Mouse (Mus musculus) embryonic facial prominence, embryonic 13.5 days (tissue): Measurements from ENCODE around the gene Elf1. TPM values are rescaled to one million over a fixed set of nuclear protein-coding genes. Genes with fewer than 3 reads are reported as not detected.
"Not testable (repeated sequence)": the region's sequence is repeated elsewhere in the genome, so short reads cannot be mapped to it uniquely, and the experiment has no call there.

Source experiments
- ATAC-seq: fragments of 200-750 bp; cut with Nextera tagmentation; 2 replicates; pipeline ENCODE4 v1.8.0; 2017; ENCODE audit warnings: low read depth; ENCODE audit not compliant: insufficient number of reproducible peaks, insufficient read depth, low FRiP score, low TSS enrichment
- H3K27ac ChIP-seq: fragments of 300-500 bp; sonication (generic); 2 replicates; pipeline ENCODE4 v1.5.1; 2015; ENCODE audit warnings: moderate library complexity, mild to moderate bottlenecking, inconsistent platforms
- H3K27me3 ChIP-seq: fragments of 300-500 bp; sonication (generic); 2 replicates; pipeline ENCODE4 v1.6.1; 2015; ENCODE audit warnings: mild to moderate bottlenecking, inconsistent platforms
- H3K36me3 ChIP-seq: fragments of 300-500 bp; sonication (generic); 2 replicates; pipeline ENCODE4 v1.6.1; 2015; ENCODE audit warnings: mild to moderate bottlenecking, inconsistent platforms
- H3K4me1 ChIP-seq: fragments of 300-500 bp; sonication (generic); 2 replicates; pipeline ENCODE4 v1.6.1; 2015; ENCODE audit warnings: inconsistent platforms
- H3K4me2 ChIP-seq: fragments of 300-500 bp; sonication (generic); 2 replicates; pipeline ENCODE4 v1.6.1; 2015; ENCODE audit warnings: moderate library complexity, mild to moderate bottlenecking, inconsistent platforms
- H3K4me3 ChIP-seq: fragments of 300-500 bp; sonication (generic); 2 replicates; pipeline ENCODE4 v1.5.1; 2015; ENCODE audit warnings: mild to moderate bottlenecking, inconsistent platforms
- H3K9ac ChIP-seq: fragments of 300-500 bp; sonication (generic); 2 replicates; pipeline ENCODE4 v1.6.1; 2015; ENCODE audit warnings: mild to moderate bottlenecking, inconsistent platforms
- H3K9me3 ChIP-seq: fragments of 300-500 bp; sonication (generic); 2 replicates; pipeline ENCODE4 v1.6.1; 2016; ENCODE audit warnings: inconsistent platforms
- WGBS: fragments of 180-500 bp; shearing (Covaris S2); methylation state at CpG from one replicate; pipeline ENCODE4 v1.1.7; 2015; ENCODE audit warnings: mixed read lengths; 5-methylcytosine and 5-hydroxymethylcytosine counted together
- polyA plus RNA-seq: library from polyadenylated mRNA; unstranded; fragments of >200 nt; fragmentation: Nextera tagmentation; extraction: Ambion mirVana; gene quantifications from 2 replicates; pipeline ENCODE4 v1.2.1, GENCODE M21; 2015

Elf1 gene
- 12.9 and 13.1 TPM in 2 replicates for polyA plus RNA-seq

DNA sequence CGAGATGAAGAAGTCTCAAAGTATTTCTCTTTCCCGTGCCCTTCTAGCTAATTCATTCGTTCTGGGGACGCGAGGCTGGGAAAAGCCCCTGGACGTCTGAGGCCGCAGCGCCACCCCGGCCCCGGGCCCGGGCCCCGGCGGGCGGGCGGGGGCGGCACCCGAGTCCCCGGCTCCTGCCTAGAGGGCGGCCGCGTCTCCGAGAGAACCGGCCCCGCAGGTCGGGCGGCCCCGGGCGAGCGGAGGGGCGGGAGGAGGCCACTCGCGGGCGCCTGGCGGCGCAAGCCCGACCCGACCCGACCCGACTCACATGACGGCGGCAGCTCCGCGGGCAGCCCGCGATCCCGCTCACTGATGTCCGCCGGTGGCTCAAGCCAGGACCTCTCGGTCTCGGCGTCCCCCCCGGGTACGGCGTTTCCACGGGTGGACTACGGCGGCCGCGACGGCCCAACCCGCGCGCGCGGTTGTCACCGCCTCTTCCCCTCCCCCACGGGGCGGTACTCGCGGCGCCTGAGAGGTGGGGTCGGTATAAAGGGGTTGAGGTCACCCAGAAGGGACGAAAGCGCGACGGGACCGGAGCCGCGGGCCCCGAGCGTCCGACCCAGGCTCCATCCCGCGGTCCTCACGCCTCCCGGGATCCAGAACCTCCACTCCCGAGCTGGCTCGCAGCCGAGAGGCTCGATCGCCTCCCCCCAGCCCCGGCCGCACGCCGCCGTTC is at the start of gene Elf1:
Elf1 (plus strand) TSS at position 571 of the 715 bp plus-strand sequence.
- Histone ChIP-seq H3K27ac (peak within 1 kb of the TSS; percentile 99), H3K4me1 (peaks cover 34% of the 10 kb centered on the region), H3K36me3 (peaks cover 15% of the 10 kb centered on the region), H3K4me2 (peak within 1 kb of the TSS; percentile 79), H3K4me3 (peak within 1 kb of the TSS; percentile 69), H3K9ac (peak within 1 kb of the TSS; percentile 90), H3K9me3 (no peaks in the 10 kb centered on the region), H3K27me3 (no peaks in the 10 kb centered on the region)
- peak; percentile 84 for ATAC-seq
- WGBS: under 1% methylated on average over 72 of the region's 96 CpGs

DNA sequence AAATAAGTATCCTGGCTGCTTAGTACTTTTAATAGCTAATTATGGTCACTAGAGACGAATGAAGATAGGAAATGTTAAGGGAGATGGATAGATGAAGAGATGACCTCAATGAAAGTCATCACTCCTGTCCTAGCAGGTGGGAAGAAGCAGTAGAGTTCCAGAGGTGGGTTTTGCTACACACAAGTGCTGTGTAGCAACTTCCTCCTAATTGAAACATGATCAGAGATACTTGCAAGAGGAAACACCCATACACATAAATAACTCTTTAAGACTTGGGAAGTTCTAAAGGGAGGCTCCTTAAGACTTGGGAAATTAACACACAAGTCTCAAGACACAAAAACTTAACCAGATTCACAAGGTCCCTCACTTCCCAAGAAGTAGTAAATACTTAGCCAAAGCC is 46.9 kb upstream of the Elf1 start:
- Histone ChIP-seq H3K9ac (no peak overlapping the region), H3K9me3 (no peaks in the 10 kb centered on the region; the same call in 1 of the 2 replicates), H3K36me3 (peaks cover 4% of the 10 kb centered on the region), H3K4me2 (no peak overlapping the region), H3K27ac (no peak overlapping the region), H3K27me3 (no peaks in the 10 kb centered on the region), H3K4me3 (no peak overlapping the region), H3K4me1 (no peaks in the 10 kb centered on the region)
- no peak for ATAC-seq
- WGBS: 82% methylated on average over 1 of the region's 1 CpGs

DNA sequence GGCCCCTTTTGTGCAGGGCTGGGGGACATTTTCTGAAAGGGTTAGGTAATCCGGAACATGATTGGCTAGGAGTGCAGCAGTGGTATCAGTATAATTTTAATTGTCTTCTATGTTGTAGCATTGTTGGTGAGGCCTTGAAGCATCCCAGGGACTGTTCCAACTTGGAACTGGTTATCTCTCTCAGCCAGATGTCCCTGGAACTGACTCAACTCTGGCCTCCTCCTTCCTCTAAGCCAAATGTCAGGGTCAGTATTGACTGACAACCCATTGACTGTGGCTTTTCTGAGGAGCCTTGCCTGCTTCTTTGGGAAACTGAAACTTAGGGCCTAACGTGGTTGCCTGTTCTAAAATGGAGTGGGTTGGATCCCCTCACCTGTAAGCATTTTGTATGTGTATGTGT is 40.3 kb upstream of the Elf1 start:
- H3K27me3 ChIP-seq: no peaks in the 10 kb centered on the region
- H3K9me3 ChIP-seq: no peaks in the 10 kb centered on the region
- 90% methylated on average over 2 of the region's 2 CpGs for WGBS
- peaks cover 3% of the 10 kb centered on the region; the same call in 1 of the 2 replicates for H3K4me1 ChIP-seq
- H3K9ac ChIP-seq: no peak overlapping the region
- H3K27ac ChIP-seq: no peak overlapping the region
- no peak overlapping the region for H3K4me3 ChIP-seq
- H3K4me2 ChIP-seq: no peak overlapping the region
- ATAC-seq: no peak
- H3K36me3 ChIP-seq: no peaks in the 10 kb centered on the region

DNA sequence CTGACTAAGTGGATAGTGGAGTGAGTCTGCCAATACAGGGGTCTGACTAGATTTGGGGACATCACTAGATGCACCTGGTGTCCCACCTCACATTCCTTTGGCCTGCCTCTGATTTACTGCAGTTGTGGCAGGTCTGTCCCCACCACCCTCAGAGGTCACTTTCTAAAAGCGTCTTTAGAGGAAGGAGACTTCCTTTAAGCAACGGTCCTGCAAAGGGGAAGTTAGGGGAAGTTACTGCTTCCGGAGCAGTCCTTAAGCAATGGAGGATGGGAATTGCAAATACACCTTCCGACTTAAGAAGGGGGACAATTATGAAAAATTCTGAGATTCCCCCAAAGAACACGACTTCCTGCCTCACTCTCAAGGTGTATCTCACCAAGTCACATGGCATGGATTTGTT is 39.6 kb upstream of the Elf1 start:
- H3K4me3 ChIP-seq: no peak overlapping the region
- ATAC-seq: no peak
- H3K4me2 ChIP-seq: no peak overlapping the region
- 86% methylated on average over 5 of the region's 5 CpGs for WGBS
- H3K4me1 ChIP-seq: peaks cover 3% of the 10 kb centered on the region; the same call in 1 of the 2 replicates
- no peaks in the 10 kb centered on the region for H3K9me3 ChIP-seq
- H3K9ac ChIP-seq: no peak overlapping the region
- H3K27ac ChIP-seq: no peak overlapping the region
- H3K27me3 ChIP-seq: no peaks in the 10 kb centered on the region
- no peaks in the 10 kb centered on the region for H3K36me3 ChIP-seq

DNA sequence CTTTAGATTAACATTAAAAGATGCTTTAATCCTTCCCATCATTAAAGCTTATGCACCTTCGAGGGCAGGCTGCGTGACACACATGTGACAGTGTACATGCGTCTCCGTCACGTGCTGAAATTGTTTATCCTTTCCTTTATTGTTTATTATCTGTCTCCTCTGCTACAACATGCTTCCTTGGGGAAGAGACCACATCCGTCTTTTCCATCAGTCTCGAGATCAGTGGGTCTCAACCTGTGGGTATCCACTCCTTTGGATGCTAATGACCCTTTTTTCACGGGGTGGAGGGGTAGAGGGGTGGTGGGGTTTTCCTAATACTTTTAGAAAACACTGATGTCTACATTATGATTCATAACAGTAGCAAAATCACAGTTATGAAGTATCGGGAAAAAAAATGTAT is 36.4 kb upstream of the Elf1 start:
- H3K27ac ChIP-seq: no peak overlapping the region
- no peak for ATAC-seq
- WGBS: 87% methylated on average over 9 of the region's 9 CpGs
- no peaks in the 10 kb centered on the region for H3K9me3 ChIP-seq
- H3K4me2 ChIP-seq: no peak overlapping the region
- H3K27me3 ChIP-seq: no peaks in the 10 kb centered on the region
- peaks cover 3% of the 10 kb centered on the region; the same call in 1 of the 2 replicates for H3K4me1 ChIP-seq
- H3K4me3 ChIP-seq: no peak overlapping the region
- no peak overlapping the region for H3K9ac ChIP-seq
- H3K36me3 ChIP-seq: no peaks in the 10 kb centered on the region

DNA sequence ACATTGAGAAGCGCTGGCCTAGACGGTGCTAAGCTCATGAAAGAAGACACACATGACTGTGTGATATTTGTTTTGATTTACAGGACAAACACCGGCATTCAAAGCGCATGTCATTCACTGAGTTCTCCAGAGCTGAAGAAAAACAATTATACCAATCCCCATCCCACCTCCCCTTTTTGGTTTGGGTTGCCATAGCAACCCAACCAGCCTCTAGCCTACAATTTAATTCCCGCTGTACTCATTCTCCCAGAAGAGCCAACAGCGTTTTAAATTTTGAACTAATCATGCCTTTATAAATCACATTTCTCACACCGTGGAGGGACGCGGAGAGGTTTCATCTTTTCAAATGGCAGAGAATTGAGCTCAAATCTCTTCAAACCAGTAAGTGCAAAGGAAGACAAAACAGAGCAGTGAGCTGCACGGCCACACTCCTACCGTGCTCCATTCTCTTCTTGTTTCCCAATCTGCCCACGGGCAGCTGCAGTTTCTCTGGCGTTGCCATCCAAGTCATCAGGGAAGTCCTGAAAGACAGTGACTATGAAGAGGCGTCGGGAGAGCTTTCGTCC is 35.9 kb upstream of the Elf1 start:
- Histone ChIP-seq H3K4me1 (peaks cover 3% of the 10 kb centered on the region; the same call in 1 of the 2 replicates), H3K27ac (no peak overlapping the region), H3K9me3 (no peaks in the 10 kb centered on the region), H3K36me3 (no peaks in the 10 kb centered on the region), H3K4me2 (peak overlapping the region; percentile 27; the same call in 1 of the 2 replicates), H3K4me3 (no peak overlapping the region), H3K9ac (no peak overlapping the region), H3K27me3 (no peaks in the 10 kb centered on the region)
- no peak for ATAC-seq
- 55% methylated on average over 16 of the region's 16 CpGs for WGBS

DNA sequence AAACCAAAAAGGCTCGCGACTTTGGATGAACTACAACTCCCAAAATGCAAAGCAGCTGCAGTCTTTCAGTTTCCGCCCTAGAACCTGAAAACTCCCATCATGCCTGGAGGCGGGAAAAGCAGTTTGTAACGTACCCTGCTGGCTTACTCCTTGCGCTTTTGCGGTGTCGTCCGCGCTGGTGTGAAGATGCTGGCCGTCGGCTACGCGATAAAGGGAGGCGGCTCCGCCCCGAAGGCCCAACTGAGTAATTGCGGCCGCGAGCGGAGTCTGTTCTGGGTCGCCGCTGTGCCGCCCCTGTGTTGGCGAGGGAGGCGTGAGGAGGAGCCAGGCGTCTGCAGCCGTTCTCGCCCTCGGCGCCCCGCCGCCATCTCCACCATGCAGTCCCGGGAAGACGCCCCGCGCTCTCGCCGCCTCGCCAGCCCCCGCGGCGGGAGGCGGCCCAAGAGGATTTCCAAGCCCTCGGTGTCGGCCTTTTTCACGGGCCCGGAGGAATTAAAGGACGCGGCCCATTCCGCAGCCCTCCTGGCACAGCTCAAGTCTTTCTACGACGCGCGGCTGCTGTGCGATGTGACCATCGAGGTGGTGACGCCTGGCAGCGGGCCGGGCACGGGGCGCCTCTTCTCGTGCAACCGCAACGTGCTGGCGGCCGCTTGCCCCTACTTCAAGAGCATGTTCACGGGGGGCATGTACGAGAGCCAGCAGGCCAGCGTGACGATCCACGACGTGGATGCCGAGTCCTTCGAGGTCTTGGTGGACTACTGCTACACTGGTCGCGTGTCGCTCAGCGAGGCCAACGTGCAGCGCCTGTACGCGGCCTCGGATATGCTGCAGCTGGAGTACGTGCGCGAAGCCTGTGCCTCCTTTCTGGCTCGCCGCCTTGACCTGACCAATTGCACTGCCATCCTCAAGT is 29.1 kb upstream of the Elf1 start, which contains the start of gene Kbtbd6:
Kbtbd6 (plus strand) TSS at position 155 of the 910 bp plus-strand sequence.
- peak within 1 kb of the TSS; percentile 68 for H3K4me2 ChIP-seq
- H3K9me3 ChIP-seq, H3K27me3 ChIP-seq, H3K27ac ChIP-seq, H3K36me3 ChIP-seq, H3K4me1 ChIP-seq: not testable (repeated sequence)
- peak within 1 kb of the TSS; percentile 68 for H3K9ac ChIP-seq
- peak; percentile 87 for ATAC-seq
- H3K4me3 ChIP-seq: peak within 1 kb of the TSS; percentile 55
- 19% methylated on average over 42 of the region's 89 CpGs for WGBS

DNA sequence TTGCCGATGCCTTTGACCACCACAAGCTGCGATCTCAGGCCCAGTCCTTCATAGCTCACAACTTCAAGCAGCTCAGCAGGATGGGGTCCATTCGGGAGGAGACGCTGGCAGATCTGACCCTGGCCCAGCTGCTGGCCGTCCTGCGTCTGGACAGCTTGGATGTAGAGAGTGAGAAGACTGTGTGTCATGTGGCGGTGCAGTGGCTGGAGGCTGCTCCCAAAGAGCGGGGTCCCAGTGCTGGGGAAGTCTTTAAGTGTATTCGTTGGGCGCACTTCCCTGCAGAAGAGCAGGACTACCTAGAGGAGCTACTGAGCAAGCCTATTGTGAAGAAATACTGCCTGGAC is 28.4 kb upstream of the Elf1 start:
- H3K4me1 ChIP-seq, H3K9me3 ChIP-seq, H3K4me2 ChIP-seq, H3K27ac ChIP-seq, H3K36me3 ChIP-seq, H3K4me3 ChIP-seq, H3K9ac ChIP-seq, H3K27me3 ChIP-seq: not testable (repeated sequence)
- 95% methylated on average over 8 of the region's 10 CpGs for WGBS
- ATAC-seq: 0 out of 2 replicates have a peak, but pooled peaks have one; percentile 28

DNA sequence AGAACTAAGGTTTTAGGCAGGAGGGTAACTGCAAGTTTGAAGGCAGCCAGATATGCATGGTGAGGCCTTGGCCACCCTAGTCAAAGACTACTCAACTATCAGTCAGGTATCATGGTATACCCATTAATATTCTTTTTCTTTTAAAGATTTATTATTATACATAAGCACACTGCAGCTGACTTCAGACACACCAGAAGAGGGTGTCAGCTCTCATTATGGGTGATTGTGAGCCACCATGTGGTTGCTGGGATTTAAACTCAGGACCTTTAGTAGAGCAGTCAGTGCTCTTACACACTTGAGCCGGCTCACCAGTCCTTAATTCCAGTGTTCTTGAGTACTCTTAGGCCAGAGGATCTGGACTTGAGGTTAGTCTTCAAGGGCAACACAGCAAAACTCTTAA is 20.6 kb upstream of the Elf1 start:
- H3K9ac ChIP-seq: no peak overlapping the region
- H3K4me1 ChIP-seq: no peaks in the 10 kb centered on the region
- H3K36me3 ChIP-seq: peaks cover 45% of the 10 kb centered on the region
- H3K4me3 ChIP-seq: no peak overlapping the region
- no peak for ATAC-seq
- no peak overlapping the region for H3K4me2 ChIP-seq
- H3K27me3 ChIP-seq: no peaks in the 10 kb centered on the region
- 90% methylated on average over 1 of the region's 1 CpGs for WGBS
- H3K27ac ChIP-seq: no peak overlapping the region
- H3K9me3 ChIP-seq: no peaks in the 10 kb centered on the region

DNA sequence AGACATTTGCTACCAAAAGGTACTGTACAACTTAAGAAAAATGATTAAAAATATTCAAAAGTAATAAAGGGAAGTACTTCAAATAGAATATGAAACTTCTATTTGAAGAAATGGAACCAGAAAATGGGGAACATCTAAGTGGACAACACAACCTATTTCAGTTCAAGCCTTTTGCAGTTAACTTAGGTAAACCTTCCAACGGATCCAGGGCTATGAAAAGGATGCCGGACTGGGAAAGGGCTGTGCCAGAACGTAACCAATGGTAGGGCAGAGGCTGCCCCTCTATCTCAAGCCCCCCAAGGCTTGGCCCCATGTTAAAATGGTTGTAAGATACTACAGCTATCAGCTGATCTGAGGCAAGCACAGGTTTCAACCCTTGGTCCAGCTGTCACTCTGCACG is 20.0 kb upstream of the Elf1 start:
- 90% methylated on average over 4 of the region's 4 CpGs for WGBS
- Histone ChIP-seq H3K9me3 (no peaks in the 10 kb centered on the region), H3K4me1 (no peaks in the 10 kb centered on the region), H3K4me3 (no peak overlapping the region), H3K36me3 (peaks cover 50% of the 10 kb centered on the region), H3K9ac (no peak overlapping the region), H3K4me2 (no peak overlapping the region), H3K27ac (no peak overlapping the region), H3K27me3 (no peaks in the 10 kb centered on the region)
- ATAC-seq: no peak

DNA sequence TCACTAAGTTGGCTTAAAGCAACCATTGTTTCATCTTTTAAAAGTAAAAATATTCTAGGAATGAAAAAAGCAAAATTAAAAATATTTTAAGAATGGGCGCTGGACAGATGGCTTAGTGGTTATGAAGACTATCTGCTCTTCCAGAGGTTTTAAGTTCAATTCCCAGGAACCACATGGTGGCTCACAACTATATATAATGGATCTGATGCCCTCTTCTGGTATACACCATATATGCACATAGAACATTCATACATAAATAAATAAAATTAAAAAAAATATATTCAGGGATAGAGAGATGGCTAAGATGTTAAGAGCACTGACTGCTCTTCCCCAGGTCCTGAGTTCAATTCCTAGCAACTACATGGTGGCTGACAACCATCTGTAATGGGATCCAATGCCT is 15.4 kb upstream of the Elf1 start:
- Histone ChIP-seq H3K9ac (no peak overlapping the region), H3K27ac (no peak overlapping the region), H3K27me3 (no peaks in the 10 kb centered on the region), H3K4me3 (no peak overlapping the region), H3K9me3 (no peaks in the 10 kb centered on the region), H3K4me1 (no peaks in the 10 kb centered on the region), H3K36me3 (peaks cover 75% of the 10 kb centered on the region), H3K4me2 (no peak overlapping the region)
- ATAC-seq: no peak
- WGBS: 91% methylated on average over 1 of the region's 1 CpGs
